Comparison of ENCODE assay signal across 23 mouse cellular contexts in genomic region chr13:98192596-98192995, GRCm38 (mm10). TPM values are rescaled to one million over a fixed set of nuclear protein-coding genes. Genes with fewer than 3 reads are reported as not detected.
DNase-seq lines count a peak whose midpoint lies in the region; ATAC-seq lines count a peak whose summit lies in the region.
"Had no signal": no experiment of that assay in that cellular context is flagged by ENCODE, and none has a peak within 500 bp of the region (broad histone marks: within the 10 kb centered on the region; RNA-seq: fewer than 3 reads in every experiment).

No protein-coding gene starts in this region.

- no peaks in the 10 kb centered on the region for H3K36me3 ChIP-seq in heart, embryonic 14.5 days (ENCODE audit: control insufficient read depth, insufficient read depth, low read length)
- no peaks in the 10 kb centered on the region for H3K36me3 ChIP-seq in heart, embryonic 16.5 days (ENCODE audit: control insufficient read depth, insufficient read depth)
- H3K36me3 ChIP-seq: embryonic facial prominence, embryonic 12.5 days; forebrain, embryonic 15.5 days; hindbrain, embryonic 12.5 days; limb, embryonic 12.5 days; liver, embryonic 12.5 days; lung, embryonic 15.5 days; neural tube, embryonic 13.5 days had no signal

- peaks cover 0 to 6% of the 10 kb centered on the region in 2 experiments; a peak in 3 of 4 replicates for H3K4me1 ChIP-seq in heart, embryonic 14.5 days (ENCODE audit: control insufficient read depth in 2 of 2, insufficient read depth in 2 of 2, low read length in 2 of 2)
- H3K4me1 ChIP-seq in heart, embryonic 16.5 days (ENCODE audit: control insufficient read depth, insufficient read depth, low read length) = peaks cover 3% of the 10 kb centered on the region
- H3K4me1 ChIP-seq: embryonic facial prominence, embryonic 12.5 days; forebrain, embryonic 15.5 days; hindbrain, embryonic 12.5 days; limb, embryonic 12.5 days; lung, embryonic 15.5 days; neural tube, embryonic 13.5 days had no signal

- peak overlapping the region; percentile 38 to 49; a peak in 1 of 4 replicates for H3K27ac ChIP-seq in heart, embryonic 14.5 days (replicated peaks in 1 of 2; ENCODE audit: control insufficient read depth in 1 of 2, insufficient read depth in 1 of 2, low read depth in 2 of 2, low read length in 2 of 2)
- no peak overlapping the region for H3K27ac ChIP-seq in heart, embryonic 16.5 days (ENCODE audit: low read length)
- H3K27ac ChIP-seq: embryonic facial prominence, embryonic 12.5 days; forebrain, embryonic 15.5 days; hindbrain, embryonic 12.5 days; limb, embryonic 12.5 days; liver, embryonic 12.5 days; lung, embryonic 15.5 days; neural tube, embryonic 13.5 days had no signal

- ATAC-seq in heart, embryonic 14.5 days (ENCODE audit: insufficient number of reproducible peaks, insufficient read depth, low FRiP score, low read depth) = no peak
- ATAC-seq in heart, embryonic 16.5 days (replicated peaks; ENCODE audit: extremely low read depth, insufficient read depth, low FRiP score) = no peak
- ATAC-seq: forebrain, embryonic 15.5 days; inflammation-experienced regulatory T-cells, adult 6 months; liver, embryonic 12.5 days had no signal

- DNase-seq in heart, postnatal 36 days = no peak
- DNase-seq in 416B (ENCODE audit: low read depth) = peak; percentile 37
- DNase-seq in Muller cell, postnatal 12 days (ENCODE audit: inconsistent ontology term) = peak; percentile 18
- DNase-seq in gastrocnemius, postnatal 14 days = no peak
- DNase-seq in adrenal gland, postnatal 4 days (ENCODE audit: low spot score in 2 of 2) = no peak
- DNase-seq: adrenal gland, adult 8-10 months; cerebellum, postnatal 10 days; kidney, adult 8-10 months; kidney, postnatal 25 days; layer of hippocampus, adult 9-11 months; midbrain, embryonic 14.5 days; spleen, adult 18-20 months; thymus, postnatal 36 days had no signal

- H3K4me2 ChIP-seq in heart, embryonic 14.5 days (ENCODE audit: low read length) = 0 out of 2 replicates have a peak overlapping the region, but pooled peaks have one; percentile 2
- peak overlapping the region; percentile 8; the same call in 1 of the 2 replicates for H3K4me2 ChIP-seq in heart, embryonic 16.5 days (ENCODE audit: low read depth, low read length)
- H3K4me2 ChIP-seq: embryonic facial prominence, embryonic 12.5 days; forebrain, embryonic 15.5 days; hindbrain, embryonic 12.5 days; limb, embryonic 12.5 days; liver, embryonic 12.5 days; lung, embryonic 15.5 days; neural tube, embryonic 13.5 days had no signal

- H3K27me3 ChIP-seq in heart, embryonic 14.5 days (ENCODE audit: control insufficient read depth, insufficient read depth, low read length) = no peaks in the 10 kb centered on the region
- no peaks in the 10 kb centered on the region for H3K27me3 ChIP-seq in heart, embryonic 16.5 days (ENCODE audit: control insufficient read depth, insufficient read depth, low read length)
- H3K27me3 ChIP-seq: embryonic facial prominence, embryonic 12.5 days; forebrain, embryonic 15.5 days; hindbrain, embryonic 12.5 days; limb, embryonic 12.5 days; liver, embryonic 12.5 days; lung, embryonic 15.5 days; neural tube, embryonic 13.5 days had no signal

- H3K9ac ChIP-seq in heart, embryonic 14.5 days (ENCODE audit: low read length) = no peak overlapping the region
- H3K9ac ChIP-seq in heart, embryonic 16.5 days (ENCODE audit: low read length) = no peak overlapping the region
- H3K9ac ChIP-seq: embryonic facial prominence, embryonic 12.5 days; forebrain, embryonic 15.5 days; hindbrain, embryonic 12.5 days; limb, embryonic 12.5 days; liver, embryonic 12.5 days; lung, embryonic 15.5 days; neural tube, embryonic 13.5 days had no signal

- 33% methylated on average over 10 of the region's 10 CpGs for WGBS in heart, embryonic 14.5 days
- WGBS in heart, embryonic 16.5 days = 39% methylated on average over 10 of the region's 10 CpGs

- H3K9me3 ChIP-seq in heart, embryonic 14.5 days (ENCODE audit: control insufficient read depth, low read length) = no peaks in the 10 kb centered on the region
- H3K9me3 ChIP-seq in heart, embryonic 16.5 days (replicated peaks; ENCODE audit: control insufficient read depth, low read length) = no peaks in the 10 kb centered on the region
- H3K9me3 ChIP-seq: embryonic facial prominence, embryonic 12.5 days; forebrain, embryonic 15.5 days; hindbrain, embryonic 12.5 days; limb, embryonic 12.5 days; liver, embryonic 12.5 days; lung, embryonic 15.5 days; neural tube, embryonic 13.5 days had no signal

- no peak overlapping the region for H3K4me3 ChIP-seq in heart, embryonic 14.5 days (ENCODE audit: control insufficient read depth in 1 of 2, insufficient read depth in 1 of 2, low read depth in 1 of 2, low read length in 2 of 2)
- no peak overlapping the region for H3K4me3 ChIP-seq in heart, embryonic 16.5 days (ENCODE audit: low read length)
- H3K4me3 ChIP-seq: embryonic facial prominence, embryonic 12.5 days; forebrain, embryonic 15.5 days; hindbrain, embryonic 12.5 days; limb, embryonic 12.5 days; liver, embryonic 12.5 days; lung, embryonic 15.5 days; neural tube, embryonic 13.5 days had no signal

- intact Hi-C loops in heart, postnatal 36 days (cut with DNase I) = no loop called here
- intact Hi-C loops in gastrocnemius, postnatal 14 days (cut with DNase I; ENCODE audit: low total_unique reads) = no loop called here

RNA-seq across cellular contexts. Expression of gene Arhgef28, which starts 13.6 kb away (rescaled TPM):
- polyA plus RNA-seq in heart, embryonic 14.5 days (2014; fragmentation: Nextera tagmentation; extraction: Ambion mirVana) = 10.8 and 14.2 TPM in 2 replicates
- 1 to 10 TPM; 4.5 to 4.9 TPM for total RNA-seq in heart, postnatal 36 days (2021)
- 10.3 and 13.6 TPM in 2 replicates for polyA plus RNA-seq in heart, embryonic 16.5 days (2015; fragmentation: Nextera tagmentation; extraction: Ambion mirVana)
- 1 to 10 TPM; 3.8 to 4.6 TPM for total RNA-seq in gastrocnemius, postnatal 14 days (2021)
- total RNA-seq in adrenal gland, postnatal 4 days (2021) = 10 to 100 TPM; 31.2 to 47.6 TPM

Comparison
In these comparisons a context has a peak if more than half of its experiments do, and no peak if none do; other contexts are left out.
1. DNase-seq: peak in 416B (single experiment) and Muller cell, postnatal 12 days (single experiment); none in heart, postnatal 36 days (0 of 2), gastrocnemius, postnatal 14 days (single experiment) and adrenal gland, postnatal 4 days (0 of 2).
2. RNA of gene Arhgef28, which starts 13.6 kb away (total RNA-seq): 31.2 to 47.6 TPM in adrenal gland, postnatal 4 days; 4.5 to 4.9 TPM in heart, postnatal 36 days and 3.8 to 4.6 TPM in gastrocnemius, postnatal 14 days; every median in the first group is over 4 times any median in the second.